Mouse (Mus musculus) brain, adult 2 months (tissue): Measurements from ENCODE around the gene Prodh2.

Experiments used
- DNase-seq: peaks from one replicate; pipeline ENCODE4 v3.0.0; 2011; ENCODE audit warnings: low read depth, low spot score

Gene Prodh2

DNA sequence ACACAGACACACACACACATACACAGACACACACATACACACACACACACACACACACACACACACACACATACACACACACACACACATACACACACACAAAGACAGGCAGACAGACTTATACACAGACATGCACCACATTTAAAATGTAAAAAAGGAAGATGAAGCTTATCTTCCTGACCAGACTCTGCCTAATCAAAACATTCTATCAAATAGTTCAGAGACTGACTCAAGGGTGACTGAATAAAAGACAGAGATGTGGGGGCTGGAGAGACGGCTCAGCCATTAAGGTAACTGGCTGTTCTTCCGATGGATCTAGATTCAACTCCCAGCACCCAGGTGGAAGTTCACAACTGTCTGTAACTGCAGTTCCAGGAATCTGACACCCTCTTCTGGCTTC, 50.9 kb downstream of the Prodh2 start:
- no peak for DNase-seq

DNA sequence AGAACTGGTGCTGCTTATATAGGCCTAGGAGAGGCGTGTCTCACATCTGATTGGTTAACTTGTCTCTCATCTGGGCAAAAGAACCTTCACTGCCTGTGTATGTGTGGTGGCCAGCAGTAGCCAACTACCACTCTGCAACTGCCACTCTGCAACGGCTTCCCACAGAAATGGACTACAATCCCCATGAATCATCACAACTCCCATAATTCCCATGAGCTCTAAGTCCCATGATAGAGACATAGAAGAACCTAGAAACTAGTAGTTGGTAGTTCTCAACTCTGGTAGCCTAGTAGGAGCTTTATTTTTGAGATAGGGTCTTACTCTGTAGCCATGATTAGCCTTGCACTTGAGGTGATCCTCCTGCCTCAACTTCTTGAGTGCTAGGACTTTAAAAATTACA, 56.5 kb downstream of the Prodh2 start:
- no peak for DNase-seq

DNA sequence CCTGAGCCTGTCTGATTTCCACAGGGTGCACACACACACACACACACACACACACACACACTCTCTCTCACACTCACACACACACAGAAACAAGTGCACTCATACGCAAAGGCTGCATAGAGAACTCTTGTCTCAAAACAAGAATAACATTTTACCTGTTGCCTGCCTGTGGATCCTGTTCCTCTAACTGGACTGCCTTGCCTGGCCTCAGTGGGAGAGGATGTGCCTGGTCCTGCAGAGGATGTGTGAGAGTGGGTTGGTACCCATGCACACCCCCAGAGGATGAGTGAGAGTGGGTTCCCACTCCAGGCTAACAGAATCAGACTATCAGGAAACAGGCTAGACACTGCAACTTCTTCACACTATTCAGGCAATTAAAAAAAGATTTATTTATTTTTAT, 57.2 kb downstream of the Prodh2 start:
- no peak for DNase-seq

DNA sequence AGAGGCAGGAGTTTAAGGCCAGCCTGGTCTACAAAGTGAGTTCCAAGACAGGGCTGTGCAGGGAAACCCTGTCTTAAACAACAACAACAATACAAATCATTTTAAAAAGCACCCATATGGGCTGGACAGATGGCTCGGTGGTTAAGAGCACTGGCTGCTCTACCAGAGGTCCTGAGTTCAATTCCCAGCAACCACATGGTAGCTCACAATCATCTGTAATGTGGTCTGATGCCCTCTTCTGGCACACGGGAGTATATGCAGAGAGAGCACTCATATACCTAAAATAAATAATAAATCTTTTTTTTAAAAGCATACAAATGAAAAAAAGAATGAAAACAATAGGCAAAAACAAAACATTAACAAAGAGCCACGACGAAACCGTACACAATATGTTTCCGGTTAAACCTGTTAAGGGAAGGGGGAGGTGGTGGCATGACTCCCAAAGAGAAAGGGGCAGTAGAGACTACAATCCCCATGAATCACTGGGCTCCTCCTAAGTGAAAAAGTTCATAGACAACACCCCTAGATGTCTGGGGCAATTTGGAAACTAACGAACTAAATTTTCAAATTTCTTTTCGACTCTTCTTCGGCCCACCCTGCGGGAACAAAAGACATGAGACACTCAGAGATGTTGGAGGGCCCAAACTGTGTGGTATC, 58.2 kb downstream of the Prodh2 start:
- no peak for DNase-seq

DNA sequence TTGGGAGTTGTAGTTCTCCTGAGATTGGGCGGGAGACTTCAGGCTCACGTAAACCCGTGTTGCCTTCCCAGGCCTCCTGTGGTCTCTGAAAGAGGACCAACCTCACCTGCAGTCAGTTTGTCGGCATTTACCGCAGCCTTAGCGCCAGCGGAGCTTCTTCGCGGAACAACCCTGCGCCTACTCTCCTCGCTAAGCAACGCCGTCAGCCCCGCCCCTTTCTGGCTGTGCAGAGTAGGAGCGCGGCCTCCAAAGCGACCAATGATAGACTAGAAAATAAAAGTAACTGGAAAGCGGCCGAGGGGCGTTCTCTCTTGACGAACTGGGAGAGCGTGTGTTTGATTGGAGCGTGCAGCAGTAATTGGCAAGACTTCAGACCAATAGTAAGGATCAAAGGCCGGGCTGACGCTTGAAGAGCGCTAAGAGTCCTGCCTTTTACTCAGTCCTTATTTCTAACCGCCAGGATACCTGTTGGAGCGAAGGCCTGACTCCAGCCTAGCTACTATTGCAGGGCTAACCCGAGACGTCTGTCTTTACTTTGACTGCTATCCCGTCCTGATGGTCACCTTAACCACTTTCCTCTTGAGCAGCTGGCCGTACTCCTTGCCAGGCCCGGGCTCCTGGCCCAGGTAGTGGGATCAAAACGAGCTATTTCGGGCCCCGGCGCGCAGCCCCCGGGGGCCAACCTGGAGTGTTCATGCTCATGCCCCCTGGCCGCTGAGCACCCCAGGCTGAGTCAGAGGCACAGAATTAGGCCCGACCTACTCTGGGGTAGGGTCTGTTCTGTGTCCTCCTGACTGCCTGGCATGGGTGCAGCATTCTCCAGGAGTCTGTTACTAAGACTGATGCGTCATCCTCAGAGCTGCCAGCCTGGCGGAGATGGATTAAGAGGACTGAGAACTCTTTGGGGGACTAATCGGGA, 58.9 kb downstream of the Prodh2 start, which contains the start of the genes Hspb6 and Proser3:
TSS of gene Hspb6 (plus strand) at position 77 of the 919 bp plus-strand sequence.
TSS of gene Proser3 (minus strand) at position 198 of the 919 bp plus-strand sequence.
- peak; percentile 100 for DNase-seq

DNA sequence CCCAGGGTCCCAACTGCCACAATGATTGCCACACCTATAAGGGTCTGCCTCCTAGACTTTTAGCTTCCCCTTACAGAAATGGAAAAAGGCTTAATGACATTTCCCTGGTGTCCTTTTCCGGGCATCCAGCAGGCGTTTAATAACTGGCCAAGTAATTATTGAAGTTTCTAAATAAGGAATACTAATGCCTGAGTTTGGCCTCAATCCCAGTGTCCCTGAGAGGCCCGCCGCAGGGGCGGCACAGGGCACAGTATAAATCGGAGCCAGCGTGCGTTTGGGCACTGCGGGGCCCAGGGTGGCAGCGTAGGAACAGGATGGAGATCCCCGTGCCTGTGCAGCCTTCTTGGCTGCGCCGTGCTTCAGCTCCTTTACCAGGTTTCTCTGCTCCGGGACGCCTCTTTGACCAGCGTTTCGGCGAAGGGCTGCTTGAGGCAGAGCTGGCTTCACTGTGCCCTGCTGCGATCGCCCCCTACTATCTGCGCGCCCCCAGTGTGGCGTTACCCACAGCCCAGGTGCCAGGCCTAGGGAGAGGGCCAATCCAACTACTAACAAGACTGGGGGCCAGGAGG, 59.7 kb downstream of the Prodh2 start:
- peak; percentile 59 for DNase-seq

DNA sequence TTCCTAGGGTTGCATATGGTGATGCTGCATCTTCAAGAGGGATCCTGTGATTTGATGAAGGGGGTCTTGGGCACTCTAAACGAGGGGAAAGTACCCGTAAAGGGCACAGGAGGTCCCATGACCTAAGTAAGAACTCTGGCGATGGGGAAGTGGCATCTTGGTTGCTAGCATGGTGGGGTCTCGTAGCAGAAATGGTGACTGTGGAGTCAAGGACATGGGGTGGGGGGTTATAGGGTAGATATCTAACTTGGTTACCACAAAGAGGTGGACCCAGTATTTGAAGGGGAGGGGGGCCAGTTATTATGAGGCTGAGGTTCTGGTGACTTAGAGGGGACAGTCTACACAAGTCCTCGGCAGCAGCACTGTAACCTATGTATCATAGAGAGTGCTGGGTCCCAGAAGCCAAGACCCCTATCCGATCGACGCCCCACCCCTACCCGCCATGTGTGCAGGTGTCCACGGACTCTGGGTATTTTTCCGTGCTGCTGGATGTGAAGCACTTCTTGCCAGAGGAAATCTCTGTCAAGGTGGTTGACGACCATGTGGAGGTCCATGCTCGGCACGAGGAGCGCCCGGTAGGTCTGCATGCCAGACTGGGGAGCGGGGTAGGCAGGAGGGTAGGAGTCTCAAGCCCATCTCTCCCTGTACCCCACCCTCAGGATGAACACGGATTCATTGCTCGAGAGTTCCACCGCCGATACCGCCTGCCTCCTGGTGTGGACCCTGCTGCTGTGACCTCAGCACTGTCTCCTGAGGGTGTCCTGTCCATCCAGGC, 60.6 kb downstream of the Prodh2 start:
- DNase-seq = no peak

DNA sequence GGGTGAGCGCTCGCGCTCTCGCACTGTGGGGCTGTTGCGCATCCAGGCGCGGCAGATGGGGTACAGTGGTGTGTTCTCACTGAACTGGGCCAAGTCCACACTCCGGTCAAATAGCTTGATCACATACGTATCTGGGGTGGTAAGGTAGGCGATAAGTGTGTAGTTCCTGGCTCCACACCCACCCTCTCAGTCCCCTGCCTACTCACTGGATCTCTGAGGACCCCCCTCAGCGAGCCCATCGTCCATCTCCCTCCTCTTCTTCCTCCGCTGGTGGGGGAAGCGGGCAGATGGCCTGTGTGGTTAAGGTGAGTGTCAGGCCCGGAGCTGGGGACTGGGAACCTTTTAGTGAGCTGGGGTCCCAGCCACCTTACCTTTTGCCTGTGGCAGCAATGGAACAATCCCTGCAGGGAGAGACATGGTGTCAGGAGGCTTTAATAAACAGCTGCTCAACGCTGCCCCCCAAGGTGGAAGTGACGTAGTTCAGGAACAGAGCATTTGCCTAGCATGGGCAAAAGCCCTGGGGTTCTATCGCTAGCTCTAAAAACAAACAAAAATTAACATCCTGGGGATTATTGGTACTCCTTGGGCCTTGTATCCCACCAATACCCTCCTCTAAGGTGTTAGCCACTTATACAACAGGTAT, 63.6 kb downstream of the Prodh2 start:
- no peak for DNase-seq

DNA sequence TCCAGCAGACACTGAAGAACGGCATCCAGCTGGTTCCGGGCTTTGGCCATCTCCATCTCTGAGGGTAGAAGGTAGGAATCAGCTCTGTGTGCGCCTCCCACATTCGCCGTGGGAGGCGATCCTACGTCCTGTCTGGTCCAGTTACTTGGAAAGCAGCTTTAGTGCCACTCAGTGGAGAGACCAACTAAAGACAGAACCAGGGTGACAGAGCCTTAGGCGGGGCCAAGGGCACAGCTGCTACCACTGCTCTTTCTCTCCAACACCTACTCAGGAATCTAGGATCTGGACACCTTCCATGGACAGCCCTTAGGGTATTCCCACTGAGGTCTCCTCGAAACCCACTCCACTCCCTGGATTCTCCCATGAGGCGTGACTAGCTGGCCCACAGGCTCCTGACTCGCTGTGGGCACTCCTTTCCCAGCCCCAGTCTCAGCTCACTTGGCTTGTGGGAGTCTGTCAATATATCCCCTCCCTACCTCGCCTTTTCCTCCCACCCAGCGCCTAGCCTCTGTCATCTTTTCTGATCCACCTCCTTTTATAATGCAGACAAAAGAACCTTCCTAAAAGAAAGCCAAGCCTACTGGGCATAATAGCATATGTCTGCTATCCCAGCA, 64.6 kb downstream of the Prodh2 start:
- DNase-seq = peak; percentile 39

DNA sequence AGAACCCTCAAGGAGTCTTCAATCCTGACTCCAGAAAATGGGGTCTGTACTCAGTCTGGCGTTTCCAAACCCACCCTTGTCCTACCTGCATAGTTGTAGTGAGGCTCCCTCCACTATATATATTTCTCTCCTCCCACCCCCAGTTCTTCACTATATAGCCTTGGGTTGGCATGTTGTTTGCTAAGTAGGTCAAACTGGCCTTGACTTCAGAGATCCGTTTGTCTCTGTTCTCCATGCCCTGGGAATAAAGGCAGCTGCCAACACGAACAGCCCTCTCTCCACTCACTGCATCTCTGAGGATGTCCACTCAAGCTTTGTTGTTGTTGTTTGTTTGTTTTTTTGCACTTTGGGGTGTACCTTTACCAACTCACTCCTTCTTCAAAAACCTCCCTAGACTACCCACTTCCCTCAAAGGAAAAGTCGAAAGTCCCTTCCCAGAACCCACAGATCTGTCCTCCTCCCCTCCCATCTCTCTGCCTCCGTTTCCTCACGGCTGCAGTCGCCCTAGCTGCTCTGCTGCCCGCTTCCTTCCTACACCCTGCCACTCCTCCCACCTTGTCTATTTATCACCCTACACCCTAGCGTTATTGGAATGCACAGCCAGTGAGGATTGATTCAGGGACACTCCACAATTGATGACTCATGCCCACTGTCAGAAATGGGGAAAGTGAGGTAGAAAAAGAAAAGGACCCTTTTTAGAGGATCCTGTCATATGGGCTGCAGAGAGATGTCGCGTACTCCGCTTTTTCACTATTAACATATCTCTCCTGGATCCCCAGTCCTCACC, 65.4 kb downstream of the Prodh2 start:
- peak; percentile 36 for DNase-seq

DNA sequence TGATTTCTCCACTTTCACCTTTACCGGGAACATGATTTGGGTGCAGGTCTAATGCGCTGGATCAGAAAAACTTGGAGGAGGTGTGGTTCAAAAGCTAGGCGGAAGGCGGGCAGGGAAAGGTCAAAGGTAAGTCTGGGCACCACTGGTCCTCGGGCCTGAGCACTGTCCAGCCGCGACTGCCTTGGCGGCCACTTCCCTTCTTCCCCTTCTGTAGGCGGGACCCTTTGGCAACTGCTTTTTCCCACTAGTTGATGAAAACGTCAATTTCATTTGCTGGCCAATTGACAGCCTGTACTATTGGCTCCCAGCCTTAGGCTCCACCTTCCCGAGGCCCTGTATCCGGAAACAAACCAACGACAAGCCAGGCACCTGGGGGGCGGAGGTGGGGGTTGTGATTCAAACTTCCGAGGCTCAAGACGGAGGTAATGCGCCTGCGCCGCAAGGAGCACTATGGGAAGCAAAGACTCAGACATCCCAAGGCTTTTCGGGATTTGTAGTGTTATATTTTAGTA, 66.1 kb downstream of the Prodh2 start, which contains the start of gene Lin37:
TSS of gene Lin37 (minus strand) at position 396 of the 512 bp plus-strand sequence.
- DNase-seq = peak; percentile 100

DNA sequence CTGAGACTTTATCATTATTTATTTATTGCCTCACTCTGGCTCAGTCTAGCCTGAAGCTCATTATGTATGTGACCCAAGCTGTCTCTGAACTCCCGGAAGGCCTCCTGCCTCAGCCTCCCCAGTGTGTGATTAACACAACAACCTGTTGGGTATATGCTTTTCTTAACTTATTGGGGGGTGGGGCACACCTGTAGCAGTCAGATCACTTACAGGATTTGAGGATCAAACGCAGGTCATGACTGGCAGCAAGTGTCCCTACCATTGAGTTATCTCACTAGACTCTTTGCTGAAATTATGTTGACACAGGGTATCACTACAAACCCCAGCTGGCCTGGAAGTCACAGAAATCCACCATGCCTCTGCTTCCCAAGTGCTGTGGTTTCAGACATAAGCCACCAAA, 66.9 kb downstream of the Prodh2 start:
- DNase-seq = no peak

DNA sequence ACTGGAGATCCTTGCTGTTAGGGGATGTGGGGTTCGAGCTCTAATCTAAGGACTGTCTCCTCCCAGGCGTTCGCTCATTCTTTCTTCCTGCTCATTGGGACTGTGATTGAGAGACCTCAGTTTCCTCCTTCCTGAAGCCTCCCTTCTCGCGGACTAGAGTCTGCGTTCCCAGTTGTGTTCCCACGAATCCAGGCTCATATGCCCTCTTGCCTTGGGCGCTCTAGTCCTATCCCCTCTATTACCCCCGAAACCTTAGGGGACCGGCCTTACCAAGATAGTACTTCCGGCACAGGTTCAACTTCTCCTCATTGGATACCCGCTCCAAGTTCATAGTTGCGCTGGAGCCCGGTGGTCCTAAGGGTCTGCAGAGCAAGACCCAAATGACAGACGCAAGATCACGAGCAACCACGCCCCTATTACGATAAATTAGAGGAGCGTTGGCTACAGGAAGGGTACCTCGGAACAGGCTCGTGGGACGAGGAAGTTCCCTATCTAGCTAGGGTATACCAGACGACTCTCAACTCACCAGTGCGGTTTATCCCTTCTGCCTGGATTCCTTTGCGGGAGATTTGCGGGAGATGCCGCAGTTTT, 69.2 kb downstream of the Prodh2 start:
- peak; percentile 40 for DNase-seq
